In genomic region chr2:153952897-153953296, GRCm38 (mm10) we compare ENCODE assay signal across 8 mouse cellular contexts. TPM values are rescaled to one million over a fixed set of nuclear protein-coding genes. Genes with fewer than 3 reads are reported as not detected.
DNase-seq lines count a peak whose midpoint lies in the region; TF ChIP-seq lines count a peak whose summit lies in the region.
"Had no signal": no experiment of that assay in that cellular context is flagged by ENCODE, and none has a peak within 500 bp of the region (broad histone marks: within the 10 kb centered on the region; RNA-seq: fewer than 3 reads in every experiment).

No protein-coding gene starts in this region.

- DNase-seq in testis, postnatal 14 days (ENCODE audit: low spot score): no peak
- peak; percentile 87 for DNase-seq in ZHBTc4 (ENCODE audit: low read depth, low spot score)
- DNase-seq in cerebellum, postnatal 10 days: peak; percentile 87 to 91
- peak; percentile 35 for DNase-seq in hindlimb bud, embryonic 11.5 days (ENCODE audit: extremely low spot score, low read depth, low spot score)
- peak; percentile 71 for DNase-seq in limb, embryonic 10.5 days (ENCODE audit: low spot score)
- DNase-seq in retina, postnatal 1 day: peak; percentile 84

- no peaks in the 10 kb centered on the region for H3K9me3 ChIP-seq in limb, embryonic 10.5 days (replicated peaks)

- peak; percentile 49; the same call in 1 of the 2 replicates for TF ChIP-seq CTCF in testis, adult 2 months (IDR thresholded peaks at IDR 0.05; ENCODE audit: control insufficient read depth, insufficient read depth, insufficient replicate concordance, low read depth, low read length)

- TF ChIP-seq POLR2A in testis, adult 2 months (IDR thresholded peaks at IDR 0.05; ENCODE audit: control insufficient read depth, low read depth, low read length): no peak

- H3K4me3 ChIP-seq in testis, adult 2 months (ENCODE audit: control insufficient read depth, low read depth, low read length): no peak overlapping the region
- no peak overlapping the region for H3K4me3 ChIP-seq in limb, embryonic 10.5 days

- no peaks in the 10 kb centered on the region for H3K27me3 ChIP-seq in testis, adult 2 months (ENCODE audit: control insufficient read depth, insufficient read depth, low read length)
- H3K27me3 ChIP-seq in limb, embryonic 10.5 days (ENCODE audit: low read depth, poor library complexity, severe bottlenecking): no peaks in the 10 kb centered on the region

- H3K27ac ChIP-seq in testis, adult 2 months (ENCODE audit: control insufficient read depth, insufficient read depth, low read depth, low read length): no peak overlapping the region
- H3K27ac ChIP-seq in limb, embryonic 10.5 days: no peak overlapping the region

- peaks cover 11% of the 10 kb centered on the region for H3K4me1 ChIP-seq in testis, adult 2 months (ENCODE audit: control insufficient read depth, insufficient read depth, low read length)
- no peaks in the 10 kb centered on the region for H3K4me1 ChIP-seq in limb, embryonic 10.5 days

- no peaks in the 10 kb centered on the region for H3K36me3 ChIP-seq in testis, adult 2 months (ENCODE audit: control insufficient read depth, insufficient read depth, low read length)
- no peaks in the 10 kb centered on the region for H3K36me3 ChIP-seq in limb, embryonic 10.5 days

- WGBS in limb, embryonic 10.5 days: 27% methylated on average over 6 of the region's 6 CpGs

RNA-seq across cellular contexts. Expression of gene Bpifb4, which starts 14.9 kb away (rescaled TPM):
- 0.33 and 0.64 TPM in 2 replicates for polyA plus RNA-seq in testis, adult 2 months (2012; rRNA removed)
- polyA plus RNA-seq in limb, embryonic 10.5 days (2016; fragmentation: Nextera tagmentation; extraction: Ambion mirVana): not detected in 2 replicates
- polyA plus RNA-seq: heart, embryonic 16.5 days had no signal

RNA-seq across cellular contexts. Expression of gene Bpifa6, which starts 21.8 kb away (rescaled TPM):
- 7.6 and 9.6 TPM in 2 replicates for polyA plus RNA-seq in testis, adult 2 months (2012; rRNA removed)
- not detected in 2 replicates for polyA plus RNA-seq in limb, embryonic 10.5 days (2016; fragmentation: Nextera tagmentation; extraction: Ambion mirVana)
- polyA plus RNA-seq: heart, embryonic 16.5 days had no signal

RNA-seq across cellular contexts. Expression of gene Bpifb3, which starts 34.9 kb away (rescaled TPM):
- polyA plus RNA-seq in testis, adult 2 months (2012; rRNA removed): 5.0 and 5.4 TPM in 2 replicates
- polyA plus RNA-seq in limb, embryonic 10.5 days (2016; fragmentation: Nextera tagmentation; extraction: Ambion mirVana): not detected in 2 replicates
- polyA plus RNA-seq: heart, embryonic 16.5 days had no signal

RNA-seq across cellular contexts. Expression of gene Bpifb6, which starts 52.7 kb away (rescaled TPM):
- polyA plus RNA-seq in testis, adult 2 months (2012; rRNA removed): 0.21 and 0.36 TPM in 2 replicates
- polyA plus RNA-seq in limb, embryonic 10.5 days (2016; fragmentation: Nextera tagmentation; extraction: Ambion mirVana): not detected in 2 replicates
- polyA plus RNA-seq: heart, embryonic 16.5 days had no signal

RNA-seq across cellular contexts. Expression of gene Bpifa2, which starts 55.2 kb away (rescaled TPM):
- 0.11 TPM in 1 of 2 replicates, not detected in the other for polyA plus RNA-seq in testis, adult 2 months (2012; rRNA removed)
- not detected in 2 replicates for polyA plus RNA-seq in limb, embryonic 10.5 days (2016; fragmentation: Nextera tagmentation; extraction: Ambion mirVana)
- polyA plus RNA-seq: heart, embryonic 16.5 days had no signal
